Mouse (Mus musculus) lung, adult 2 months (tissue): ENCODE data around the gene Insr.

Source experiments
- CTCF ChIP-seq: fragments of 200-500 bp; IDR thresholded peaks from 2 replicates; pipeline ENCODE4 v1.5.1; 2011; ENCODE audit warnings: mild to moderate bottlenecking, low read length, control low read depth; ENCODE audit not compliant: insufficient read depth
- POLR2A ChIP-seq: fragments of 200-500 bp; IDR thresholded peaks from 2 replicates; pipeline ENCODE4 v1.6.1; 2011; ENCODE audit warnings: low read depth, mild to moderate bottlenecking, control low read depth, low read length, borderline replicate concordance; ENCODE audit errors: extremely low read depth

DNA sequence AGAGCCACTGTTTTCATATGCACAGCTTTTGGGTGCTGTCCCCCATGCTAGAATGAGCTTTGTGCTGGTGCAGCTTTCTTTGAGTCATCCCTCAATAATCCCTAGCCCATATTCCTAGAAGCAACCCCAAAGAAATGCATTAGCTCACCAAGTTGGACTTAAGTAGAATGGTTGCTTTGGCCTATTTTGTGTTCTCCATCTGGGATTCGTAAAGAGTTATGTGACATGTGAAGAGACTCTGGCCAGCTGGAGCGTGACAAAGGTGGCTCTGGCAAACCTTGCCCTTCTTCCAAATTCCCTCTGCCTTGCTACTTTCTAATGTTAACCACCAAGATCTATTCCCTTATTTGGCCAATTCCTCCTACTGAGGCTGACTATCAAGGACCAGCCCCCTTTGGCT is 22.7 kb upstream of the Insr start:
- no peak for TF ChIP-seq CTCF
- no peak for TF ChIP-seq POLR2A
